Mouse (Mus musculus) heart, postnatal 4 days (tissue): ENCODE data around the gene Rnf128. TPM values are rescaled to one million over a fixed set of nuclear protein-coding genes. Genes with fewer than 3 reads are reported as not detected.

Experiments
- DNase-seq: peaks from one replicate; pipeline ENCODE4 v3.0.0; 2021
- total RNA-seq, 2 experiments: library from RNA; stranded (reverse); gene quantifications; 2 replicates each; pipeline ENCODE4 v1.2.3; 2021

The Rnf128 gene
- total RNA-seq, 2 experiments from 2014 or later, result 47.2 to 53.1 TPM

GRCm38 (mm10) chrX:139634758-139635157 lies 71.6 kb downstream of the Rnf128 start:
- no peak for DNase-seq

DNA sequence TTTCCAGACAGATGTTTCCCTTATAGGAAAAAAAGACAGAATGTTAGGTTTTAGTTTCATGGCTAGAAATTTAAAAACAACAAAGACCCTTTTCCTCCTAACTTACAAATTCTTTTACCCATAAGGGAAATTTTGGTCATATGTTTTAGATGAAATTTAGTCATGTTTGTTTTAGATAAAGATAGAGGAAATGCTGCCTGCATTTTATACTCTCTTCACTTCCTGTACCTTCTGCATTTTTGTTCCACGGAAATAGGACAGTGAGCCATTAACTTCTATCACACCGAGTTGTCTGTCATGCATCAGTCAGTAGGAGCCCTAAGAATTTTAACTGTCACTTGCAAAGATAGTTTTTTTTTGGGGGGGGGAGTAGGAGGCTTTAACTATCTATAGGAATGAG lies 76.6 kb downstream of the Rnf128 start:
- no peak for DNase-seq

DNA sequence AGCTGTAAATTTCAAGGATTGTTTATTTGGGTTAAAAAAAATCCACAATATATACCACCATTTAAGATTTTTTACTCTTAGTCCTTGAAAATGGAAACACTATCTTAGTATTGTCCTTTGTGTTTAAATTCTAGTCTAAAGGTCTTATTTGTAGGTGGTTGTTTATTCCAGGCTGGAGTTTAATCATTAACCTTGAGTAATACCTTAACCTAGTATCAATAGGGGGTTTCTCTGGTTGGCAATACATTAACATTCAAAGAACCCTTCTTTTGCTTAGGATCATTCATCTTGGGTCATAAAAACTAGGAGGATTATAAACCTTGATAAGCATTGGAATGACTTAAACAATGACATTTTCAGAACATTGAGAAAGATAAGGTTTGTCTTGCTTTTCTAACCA lies 77.3 kb downstream of the Rnf128 start:
- no peak for DNase-seq

DNA sequence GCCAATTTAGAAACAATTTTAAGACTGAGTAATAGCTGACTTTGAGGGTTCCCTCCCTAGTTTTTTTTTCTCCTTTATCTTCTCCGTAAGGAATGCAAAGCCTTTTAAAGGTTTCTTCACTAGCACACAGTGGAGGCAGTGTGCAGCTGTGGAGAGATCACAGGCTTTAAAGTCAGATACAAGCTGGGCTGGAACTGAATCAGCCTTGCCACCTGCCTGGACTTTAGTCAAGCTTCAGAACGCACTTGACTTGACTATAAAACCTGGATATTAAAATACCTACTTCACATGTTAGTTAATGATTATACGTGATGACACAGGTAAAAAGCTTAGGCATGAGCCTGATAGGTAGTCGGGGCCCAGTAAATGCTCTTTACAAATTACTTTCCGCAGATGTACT lies 89.1 kb downstream of the Rnf128 start:
- DNase-seq, result no peak

DNA sequence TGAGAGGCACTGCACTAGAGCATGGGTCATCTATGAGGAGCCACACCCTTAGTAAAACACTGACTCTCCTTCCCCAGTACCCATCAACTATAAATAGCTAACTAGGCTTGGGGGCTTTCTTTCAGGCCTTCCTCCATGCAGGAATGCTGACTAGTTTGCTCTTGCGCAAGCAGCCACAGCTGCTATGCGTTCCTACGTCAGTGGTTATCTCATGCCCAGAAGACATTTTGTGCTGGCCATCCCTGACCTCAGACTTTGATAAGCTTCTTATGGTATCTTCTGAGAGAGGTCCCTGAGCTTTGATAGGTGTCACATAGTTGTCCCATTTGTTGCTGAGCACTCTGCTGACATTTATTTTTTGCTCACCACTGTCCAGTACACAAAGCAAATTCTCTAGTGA lies 90.2 kb downstream of the Rnf128 start:
- no peak for DNase-seq

DNA sequence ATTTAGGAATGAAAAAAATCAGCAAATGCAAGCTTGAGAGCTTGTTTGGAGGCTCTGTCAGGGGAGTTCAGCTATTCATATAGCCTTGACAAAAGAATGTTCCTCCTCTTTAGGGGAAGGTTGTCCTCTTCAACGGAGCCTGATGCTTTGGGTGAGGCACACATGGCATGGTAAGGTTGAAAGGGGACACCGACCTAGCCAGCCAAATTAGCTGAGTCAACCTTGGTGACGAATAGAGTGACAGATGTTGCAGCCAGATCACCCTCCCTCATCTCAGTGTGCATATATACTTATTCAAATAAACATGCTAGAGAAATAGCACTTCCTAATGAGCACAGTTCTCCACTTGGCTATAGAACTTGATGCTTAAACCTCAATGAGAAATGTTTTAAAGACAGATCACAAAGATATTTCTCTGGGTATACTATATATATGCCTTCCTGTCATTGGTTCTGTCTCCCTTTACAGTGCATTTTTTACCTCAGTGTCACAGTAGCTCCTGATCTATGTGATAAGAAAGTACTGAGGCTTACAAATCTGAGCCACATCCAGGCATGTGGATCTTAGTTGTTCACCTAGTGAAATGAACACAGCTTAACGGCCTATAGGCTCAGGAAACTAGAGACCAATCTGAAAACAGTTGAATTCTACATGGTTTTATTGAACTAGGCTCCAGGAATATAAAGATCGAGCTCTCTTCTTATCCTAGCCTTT lies 91.4 kb downstream of the Rnf128 start:
- DNase-seq, result no peak

DNA sequence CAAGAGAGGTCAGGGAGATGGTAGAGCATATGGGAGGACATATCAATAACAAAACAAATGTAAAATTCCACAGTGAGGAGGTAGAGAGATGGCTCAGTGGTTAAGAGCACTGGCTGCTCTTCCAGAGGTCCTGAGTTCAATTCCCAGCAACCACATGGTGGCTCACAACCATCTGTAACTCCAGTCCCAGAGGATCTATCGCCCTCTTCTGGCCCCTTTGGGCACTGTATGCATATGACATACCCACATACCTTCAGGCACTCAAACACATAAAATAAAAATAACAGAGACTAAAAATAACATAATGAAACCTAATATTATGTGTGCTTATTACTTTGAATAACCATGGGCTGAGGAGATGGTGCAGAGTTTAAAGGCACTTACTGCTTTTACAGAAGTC lies 99.0 kb downstream of the Rnf128 start:
- no peak for DNase-seq

GRCm38 (mm10) chrX:139665829-139666228 lies 102.7 kb downstream of the Rnf128 start:
- DNase-seq, result no peak

- no peak for DNase-seq
Measured at GRCm38 (mm10) chrX:139684410-139684774, 121.3 kb downstream of the Rnf128 start.

DNA sequence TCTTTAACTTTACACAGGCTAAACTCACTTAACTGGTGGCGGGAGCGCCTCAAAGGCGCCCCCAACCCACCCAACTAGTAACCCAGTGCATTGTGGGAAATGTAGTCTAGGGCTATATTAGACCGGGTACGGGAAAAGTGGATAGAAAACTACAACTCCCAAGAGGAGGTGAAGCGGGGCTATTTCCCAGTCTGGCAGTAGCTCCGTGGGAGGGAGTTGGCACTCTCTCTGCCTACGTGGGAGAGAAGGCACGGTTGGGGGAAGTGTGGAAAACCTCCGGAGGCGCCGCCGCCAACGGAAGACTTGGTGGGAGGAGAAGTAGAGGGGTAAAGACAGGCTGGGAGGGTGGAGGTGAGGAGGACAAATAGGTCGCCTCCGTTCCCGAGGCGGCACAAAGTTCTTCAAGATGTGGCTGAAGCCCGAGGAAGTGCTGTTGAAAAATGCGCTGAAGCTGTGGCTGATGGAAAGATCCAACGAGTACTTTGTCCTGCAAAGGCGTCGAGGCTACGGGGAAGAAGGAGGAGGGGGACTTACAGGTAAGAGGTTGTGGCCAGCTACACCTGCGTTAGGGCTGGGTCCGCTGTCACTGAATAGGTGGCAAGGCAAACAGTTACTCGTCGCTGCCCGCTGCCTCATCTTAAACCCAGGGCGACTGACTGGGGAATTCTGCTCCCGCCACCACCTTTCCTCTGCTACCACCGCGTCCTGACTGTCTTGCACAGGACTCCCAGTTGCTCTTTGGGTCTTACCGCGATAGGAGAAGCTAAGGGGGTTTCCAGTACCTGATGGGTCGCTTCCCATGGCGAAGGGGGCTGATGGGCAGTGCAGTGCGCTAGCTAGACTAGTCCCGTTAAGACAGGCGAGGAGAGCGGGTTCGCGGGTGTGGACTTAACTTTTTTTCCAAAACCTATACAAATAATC lies 121.9 kb downstream of the Rnf128 start, which contains the start of gene Tbc1d8b:
TSS of gene Tbc1d8b (plus strand) at position 222 of the 921 bp plus-strand sequence.
- peak; percentile 75 for DNase-seq

DNA sequence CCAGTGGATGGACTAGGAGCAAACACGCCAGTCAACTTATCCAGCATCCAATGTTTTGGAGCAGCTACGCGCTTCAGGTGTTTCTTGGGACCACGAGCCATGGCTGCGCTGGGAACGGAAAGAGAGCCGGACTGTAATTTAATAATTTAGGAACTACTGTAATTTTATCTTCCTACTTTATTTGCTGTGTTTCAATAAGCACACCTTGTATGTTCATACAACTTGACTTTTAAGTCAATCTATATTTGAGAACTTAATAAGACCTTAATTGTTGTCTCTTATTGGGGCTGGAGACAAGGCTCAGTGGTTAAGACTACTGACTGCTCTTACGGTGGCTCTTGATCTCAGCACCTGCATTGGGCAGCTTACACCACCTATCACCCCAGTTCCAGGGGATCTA lies 151.3 kb downstream of the Rnf128 start, which contains the start of gene Gm15013:
TSS of gene Gm15013 (minus strand) at position 101 of the 400 bp plus-strand sequence.
- DNase-seq, result no peak

- DNase-seq, result no peak
Measured at GRCm38 (mm10) chrX:139722350-139722749, 159.2 kb downstream of the Rnf128 start.

Other genes with a start within 250 kb of the Rnf128 start
- not detected for gene Trap1a, start 229.6 kb upstream of the Rnf128 start, total RNA-seq
- 1 to 10 TPM in 1 of 2 experiments, under 1 TPM in 1; 0.99 to 1.0 TPM for gene D330045A20Rik, start 82.9 kb upstream of the Rnf128 start, total RNA-seq
- gene Tbc1d8b, start 121.7 kb downstream of the Rnf128 start, total RNA-seq, result 10 to 100 TPM in 1 of 2 experiments, 1 to 10 TPM in 1; 9.7 to 10.1 TPM
- not detected for gene Gm15013, start 151.2 kb downstream of the Rnf128 start, total RNA-seq
- not detected for gene Ripply1, start 219.0 kb downstream of the Rnf128 start, total RNA-seq
- not detected for gene Cldn2, start 237.5 kb downstream of the Rnf128 start, total RNA-seq